Mouse (Mus musculus): ENCODE results near the gene Zfp1. TPM values are rescaled to one million over a fixed set of nuclear protein-coding genes. Genes with fewer than 3 reads are reported as not detected.

The Zfp1 gene
- 6.0 and 8.2 TPM in 2 replicates for polyA plus RNA-seq (2015; fragmentation: Nextera tagmentation; extraction: Ambion mirVana)

DNA sequence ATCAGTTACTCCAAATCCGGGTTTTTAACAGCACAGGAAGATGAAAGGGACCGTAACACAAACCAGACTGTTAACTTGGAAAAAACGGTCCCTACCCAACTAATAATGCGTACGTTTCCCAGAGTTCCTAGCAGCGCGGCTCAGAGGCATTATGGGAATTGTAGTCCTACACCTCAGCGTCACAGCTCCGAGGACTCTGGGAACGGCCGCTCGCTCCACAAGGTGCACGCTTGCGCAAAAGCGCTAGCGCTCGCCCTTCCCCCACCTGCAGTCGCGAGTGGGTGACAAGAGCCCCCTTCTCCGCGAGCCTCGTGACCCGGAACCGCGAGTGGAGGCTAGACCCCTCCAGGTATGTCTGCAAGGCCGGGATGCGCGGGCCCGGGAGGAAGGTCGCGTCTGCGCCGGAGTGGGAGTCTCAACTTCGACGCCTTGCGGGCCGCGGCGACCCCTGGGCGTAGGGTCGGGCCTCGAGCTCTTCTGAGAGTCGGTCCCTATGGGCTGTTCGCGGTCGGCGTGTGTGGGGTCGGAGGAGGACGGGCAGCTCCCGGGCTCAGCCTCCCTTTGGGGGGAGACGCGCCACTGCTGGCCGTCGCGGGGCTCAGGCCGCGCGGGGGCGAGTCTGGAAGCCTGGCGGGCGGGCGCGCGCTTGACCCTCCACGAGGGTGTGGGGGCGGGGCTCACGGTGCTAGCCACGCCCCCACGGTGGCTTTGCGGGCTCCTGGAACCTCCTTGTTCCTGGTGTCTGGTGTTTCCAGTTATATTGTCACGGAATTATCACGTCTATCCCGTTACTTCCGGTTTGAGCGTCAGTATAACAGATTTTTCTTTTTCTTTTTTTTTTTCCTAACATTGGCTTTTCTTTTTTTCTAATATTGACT lies at the start of gene Zfp1:
Zfp1 (plus strand) TSS at position 138 of the 878 bp plus-strand sequence.

DNA sequence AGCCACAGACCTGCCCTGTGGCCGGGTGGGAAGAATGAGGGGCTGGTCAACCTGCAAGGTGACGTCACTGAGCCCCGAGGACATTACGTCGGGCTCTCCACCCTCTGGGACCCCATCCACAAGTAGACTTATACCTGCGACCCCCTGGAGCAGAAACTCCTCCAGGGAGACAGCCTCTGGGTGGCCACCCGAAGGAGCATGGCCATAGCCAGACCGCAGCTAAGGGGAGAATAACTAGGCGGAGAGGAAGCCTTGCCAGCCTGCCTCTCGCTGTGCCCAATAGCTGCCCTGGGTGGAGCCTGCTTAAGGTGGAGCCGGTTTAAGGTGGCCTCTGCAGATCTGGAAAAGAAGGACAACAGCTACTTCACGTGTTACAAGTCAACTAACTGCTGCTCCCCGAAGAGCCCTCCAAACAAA lies 13.1 kb upstream of the Zfp1 start, which contains the start of gene Ldhd:
Ldhd (minus strand) TSS at position 270 of the 417 bp plus-strand sequence.

DNA sequence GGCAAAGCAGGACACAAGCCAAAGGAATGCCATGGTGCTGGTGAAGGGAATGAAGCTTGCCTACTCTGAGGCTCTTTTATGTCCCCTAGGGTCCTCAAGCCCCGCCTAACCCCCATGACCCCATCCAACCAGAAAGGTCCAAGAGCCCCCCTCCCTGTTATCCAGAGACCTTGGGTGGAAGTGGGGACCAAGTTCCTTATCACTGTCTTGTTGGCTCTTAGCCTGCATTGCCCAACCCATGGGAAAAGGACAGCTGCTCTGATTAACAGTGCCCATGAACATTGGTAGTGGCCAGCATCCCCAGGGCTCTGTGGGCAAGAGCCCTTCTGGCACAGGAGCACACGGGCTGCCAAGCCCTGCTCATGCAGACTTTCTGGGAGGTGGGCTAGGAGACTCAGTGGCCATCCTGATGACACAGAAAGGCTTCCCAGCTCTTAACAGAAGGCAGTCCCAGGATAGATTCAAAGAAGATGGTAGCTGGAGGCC lies 47.8 kb downstream of the Zfp1 start, which contains the start of gene Ctrb1:
Ctrb1 (minus strand) TSS at position 51 of the 486 bp plus-strand sequence.

Other genes starting within 250 kb of the Zfp1 start
- gene Fa2h, start 249.6 kb upstream of the Zfp1 start, polyA plus RNA-seq (2015; fragmentation: Nextera tagmentation; extraction: Ambion mirVana): 0.10 and 0.13 TPM in 2 replicates
- 3.1 and 3.2 TPM in 2 replicates for gene Wdr59, start 121.3 kb upstream of the Zfp1 start, polyA plus RNA-seq (2015; fragmentation: Nextera tagmentation; extraction: Ambion mirVana)
- 14.3 and 16.7 TPM in 2 replicates for gene Znrf1, start 107.3 kb upstream of the Zfp1 start, polyA plus RNA-seq (2015; fragmentation: Nextera tagmentation; extraction: Ambion mirVana)
- 0.17 and 0.25 TPM in 2 replicates for gene Ldhd, start 13.0 kb upstream of the Zfp1 start, polyA plus RNA-seq (2015; fragmentation: Nextera tagmentation; extraction: Ambion mirVana)
- gene Ctrb1, start 47.6 kb downstream of the Zfp1 start, polyA plus RNA-seq (2015; fragmentation: Nextera tagmentation; extraction: Ambion mirVana): 131 and 329 TPM in 2 replicates
- gene Bcar1, start 100.4 kb downstream of the Zfp1 start, polyA plus RNA-seq (2015; fragmentation: Nextera tagmentation; extraction: Ambion mirVana): 10.6 and 15.5 TPM in 2 replicates
- 109 and 110 TPM in 2 replicates for gene Cfdp1, start 210.9 kb downstream of the Zfp1 start, polyA plus RNA-seq (2015; fragmentation: Nextera tagmentation; extraction: Ambion mirVana)
- 4.6 and 5.2 TPM in 2 replicates for gene Tmem170, start 233.3 kb downstream of the Zfp1 start, polyA plus RNA-seq (2015; fragmentation: Nextera tagmentation; extraction: Ambion mirVana)

Measured in spleen, postnatal 0 days (tissue).